Mouse (Mus musculus) brain, adult 2 months (tissue): ENCODE measurements around the gene Gm38392.
"Not testable (repeated sequence)": the region's sequence is repeated elsewhere in the genome, so short reads cannot be mapped to it uniquely, and the experiment has no call there.

Source experiments
- DNase-seq: peaks from one replicate; pipeline ENCODE4 v3.0.0; 2011; ENCODE audit warnings: low read depth, low spot score

Gene Gm38392

DNA sequence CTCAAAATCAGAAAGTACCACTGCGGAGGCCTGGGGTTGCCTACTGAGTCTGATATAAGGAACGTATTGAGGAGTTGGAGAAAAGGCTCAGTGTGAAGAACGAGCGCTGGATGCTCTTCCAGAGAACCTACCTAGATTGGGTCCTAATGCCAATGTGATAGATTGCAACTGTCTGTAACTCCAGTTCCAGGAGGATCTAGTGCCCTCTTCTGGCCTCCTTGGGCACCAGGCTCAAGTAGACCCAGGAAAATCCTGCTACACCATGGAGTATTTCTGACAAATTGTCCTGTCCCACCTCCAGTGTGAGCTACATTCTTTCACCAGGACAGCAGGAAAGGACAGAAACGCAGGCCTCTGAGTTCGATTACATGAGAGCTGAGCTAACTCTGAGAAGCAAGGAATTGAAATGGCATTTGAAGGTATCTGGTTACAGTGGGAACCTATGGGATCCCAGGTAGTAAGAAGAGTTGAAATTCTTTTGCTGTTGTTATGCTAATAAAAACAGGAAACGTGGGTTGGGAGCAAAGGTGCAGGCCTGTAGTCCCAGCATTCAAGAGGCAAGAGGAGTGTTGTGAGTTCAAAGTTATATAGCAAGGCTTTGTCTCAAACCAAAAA, 10.4 kb downstream of the Gm38392 start:
- peak; percentile 61 for DNase-seq

DNA sequence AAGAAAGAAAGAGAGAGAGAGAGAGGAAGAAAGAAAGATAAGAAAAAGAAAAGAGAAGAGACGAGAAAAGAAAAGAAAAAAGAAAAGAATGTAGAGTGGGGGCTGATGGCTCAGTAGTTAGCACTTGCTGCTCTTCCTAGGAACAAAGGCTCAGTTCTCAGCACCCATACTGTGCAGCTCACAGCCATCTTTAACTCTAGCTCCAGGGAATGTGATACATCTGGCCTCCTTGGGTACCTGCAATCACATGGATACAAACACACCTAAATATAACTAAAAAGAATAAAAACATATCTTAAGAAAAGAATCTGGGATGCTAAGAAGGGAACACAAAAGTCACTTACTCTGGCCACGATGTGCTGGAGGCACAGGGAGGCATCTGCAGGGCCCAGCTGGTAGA, 10.9 kb downstream of the Gm38392 start:
- no peak for DNase-seq

DNA sequence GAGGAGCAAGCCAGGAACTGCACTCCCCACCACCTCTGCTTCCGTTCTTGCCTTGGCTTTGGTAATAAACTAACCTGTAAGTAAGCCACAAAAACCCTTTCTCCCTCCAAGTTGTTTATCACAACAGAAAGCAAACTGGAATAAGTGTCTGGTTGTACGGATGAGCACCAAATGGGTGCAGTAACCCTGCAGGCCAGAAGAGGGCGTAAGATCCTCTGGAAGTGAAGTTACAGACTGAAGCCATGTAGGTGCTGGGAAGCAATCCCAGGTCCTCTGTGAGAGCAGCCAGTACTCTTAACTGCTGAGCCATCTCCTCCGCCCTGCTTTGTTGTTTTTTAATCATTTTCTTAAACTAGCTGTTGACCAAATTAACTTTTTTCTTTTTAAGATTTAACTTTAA, 13.0 kb downstream of the Gm38392 start:
- DNase-seq: no peak

DNA sequence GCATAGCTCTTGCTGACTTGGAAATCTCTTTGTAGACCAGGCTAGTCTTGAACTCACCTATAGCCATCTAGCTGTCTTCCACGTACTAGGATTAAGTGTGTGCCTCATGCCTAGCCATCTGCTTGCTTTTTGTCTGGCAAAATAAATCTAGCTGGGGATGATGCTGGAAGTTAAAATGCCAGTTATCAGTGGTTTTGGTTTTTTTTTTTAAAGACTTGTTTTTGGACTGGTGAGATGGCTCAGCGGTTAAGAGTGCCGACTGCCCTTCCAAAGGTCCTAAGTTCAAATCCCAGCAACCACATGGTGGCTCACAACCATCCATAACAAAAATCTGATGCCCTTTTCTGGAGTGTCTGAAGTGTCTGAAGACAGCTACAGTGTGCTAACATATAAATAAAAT, 15.2 kb downstream of the Gm38392 start:
- DNase-seq: no peak

DNA sequence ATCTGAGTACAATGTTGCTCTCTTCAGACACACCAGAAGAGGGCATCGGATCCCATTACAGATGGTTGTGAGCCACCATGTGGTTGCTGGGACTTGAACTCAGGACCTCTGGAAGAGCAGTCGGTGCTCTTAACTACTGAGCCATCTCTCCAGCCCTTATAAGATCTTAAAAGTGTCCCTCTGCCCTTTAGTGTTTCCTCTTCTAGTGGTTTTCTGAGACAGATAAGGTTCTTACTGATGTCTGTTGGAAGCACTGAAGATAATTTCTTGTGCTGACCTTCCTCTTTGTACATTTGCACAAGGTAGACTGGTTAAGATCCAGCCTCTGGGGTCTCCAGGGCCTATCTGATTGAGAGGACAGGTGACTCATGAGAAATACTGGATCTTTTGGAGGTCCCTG, 15.7 kb downstream of the Gm38392 start:
- DNase-seq: not testable (repeated sequence)

DNA sequence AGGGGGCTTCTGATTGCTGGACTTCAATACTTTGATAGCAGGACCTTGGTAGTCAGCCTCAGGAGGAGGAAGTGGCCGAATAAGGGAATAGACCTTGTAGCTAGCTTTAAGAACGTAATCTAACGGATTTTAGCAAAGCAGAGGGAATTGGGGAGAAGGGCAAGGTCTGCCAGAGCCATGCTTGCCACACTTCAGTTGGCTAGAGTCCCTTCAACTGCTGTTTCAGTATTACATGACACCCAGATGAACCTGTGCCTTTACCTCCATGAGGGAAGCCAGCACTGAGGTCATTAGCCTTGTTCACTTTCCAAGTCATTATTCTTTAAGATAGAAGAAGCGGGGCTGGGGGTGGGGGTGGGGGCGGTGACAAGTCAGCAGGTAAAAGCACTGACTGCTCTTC, 18.0 kb downstream of the Gm38392 start:
- no peak for DNase-seq

DNA sequence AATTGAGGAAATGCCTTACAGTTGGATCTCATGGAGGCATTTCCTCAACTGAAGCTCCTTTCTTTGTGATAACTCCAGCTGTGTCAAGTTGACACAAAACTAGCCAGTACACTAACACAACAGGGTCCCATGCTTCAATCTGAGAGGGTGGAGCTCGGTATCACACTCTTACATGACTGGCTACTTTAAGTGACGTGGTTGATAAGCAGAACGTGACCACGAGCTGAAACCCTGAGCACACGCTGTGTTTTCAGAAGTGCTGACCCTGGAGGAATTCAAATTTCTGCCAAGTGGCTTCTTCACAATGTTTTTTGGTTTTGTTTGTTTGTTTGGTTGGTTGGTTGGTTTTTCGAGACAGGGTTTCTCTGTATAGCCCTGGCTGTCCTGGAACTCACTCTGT, 19.0 kb downstream of the Gm38392 start:
- DNase-seq: not testable (repeated sequence)

DNA sequence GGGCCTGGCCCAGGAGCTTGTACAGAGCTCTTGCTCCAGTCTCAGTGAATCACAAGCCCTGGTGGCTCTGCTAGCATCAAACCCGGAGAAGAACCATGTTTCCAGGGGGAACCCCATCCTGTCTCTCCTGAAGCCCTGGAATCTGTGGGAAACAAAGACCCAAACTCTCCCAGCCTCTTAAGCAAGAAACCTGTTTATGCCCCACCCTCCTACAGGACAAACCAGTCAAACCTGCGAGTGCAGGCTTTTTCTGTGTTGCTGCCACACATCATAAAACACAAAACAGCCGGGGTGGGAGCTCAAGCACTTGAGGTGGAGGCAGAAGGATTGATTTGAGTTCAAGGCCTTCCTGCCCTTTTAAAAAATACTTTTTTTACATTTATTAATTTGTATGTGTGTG, 24.7 kb downstream of the Gm38392 start:
- DNase-seq: no peak

DNA sequence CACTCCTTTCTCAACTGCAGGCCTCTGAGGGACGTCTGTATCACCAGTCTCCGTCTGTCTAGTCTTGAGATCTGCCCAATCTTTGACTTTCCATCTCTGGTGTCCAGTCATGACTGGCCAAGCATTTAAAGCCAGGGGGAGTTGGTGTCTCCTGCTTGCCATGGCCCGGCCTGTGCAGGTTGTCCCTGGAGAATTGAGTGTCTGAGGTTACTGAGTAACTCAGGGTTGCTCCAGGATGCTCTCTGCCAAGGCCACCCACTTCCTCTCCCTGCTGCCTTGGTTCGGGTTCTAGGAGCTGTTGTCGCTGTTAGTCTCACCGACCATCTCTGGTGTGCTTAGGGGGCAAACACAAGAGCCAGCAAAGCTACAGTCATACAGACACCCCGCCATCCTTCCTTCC, 30.6 kb downstream of the Gm38392 start:
- DNase-seq: no peak

DNA sequence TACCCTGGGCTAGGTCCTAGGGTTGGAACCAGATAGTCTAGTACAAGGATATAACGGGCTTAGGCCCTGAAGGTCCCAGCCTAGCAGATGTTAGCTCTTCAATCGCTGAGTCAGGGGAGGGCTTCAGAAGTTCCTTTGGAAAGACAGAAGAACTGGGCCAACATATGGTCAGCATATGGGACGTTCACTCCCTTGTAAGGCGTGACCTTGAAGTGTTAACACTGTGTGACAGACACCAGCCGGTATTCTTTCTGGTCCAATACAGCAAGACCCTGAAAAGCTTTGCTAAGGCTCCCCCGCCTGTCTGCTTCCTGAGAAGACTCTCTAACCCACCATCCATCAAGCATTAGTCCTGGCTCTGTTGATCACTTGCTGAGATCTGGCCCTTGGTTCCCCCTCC, 31.1 kb downstream of the Gm38392 start:
- DNase-seq: no peak

DNA sequence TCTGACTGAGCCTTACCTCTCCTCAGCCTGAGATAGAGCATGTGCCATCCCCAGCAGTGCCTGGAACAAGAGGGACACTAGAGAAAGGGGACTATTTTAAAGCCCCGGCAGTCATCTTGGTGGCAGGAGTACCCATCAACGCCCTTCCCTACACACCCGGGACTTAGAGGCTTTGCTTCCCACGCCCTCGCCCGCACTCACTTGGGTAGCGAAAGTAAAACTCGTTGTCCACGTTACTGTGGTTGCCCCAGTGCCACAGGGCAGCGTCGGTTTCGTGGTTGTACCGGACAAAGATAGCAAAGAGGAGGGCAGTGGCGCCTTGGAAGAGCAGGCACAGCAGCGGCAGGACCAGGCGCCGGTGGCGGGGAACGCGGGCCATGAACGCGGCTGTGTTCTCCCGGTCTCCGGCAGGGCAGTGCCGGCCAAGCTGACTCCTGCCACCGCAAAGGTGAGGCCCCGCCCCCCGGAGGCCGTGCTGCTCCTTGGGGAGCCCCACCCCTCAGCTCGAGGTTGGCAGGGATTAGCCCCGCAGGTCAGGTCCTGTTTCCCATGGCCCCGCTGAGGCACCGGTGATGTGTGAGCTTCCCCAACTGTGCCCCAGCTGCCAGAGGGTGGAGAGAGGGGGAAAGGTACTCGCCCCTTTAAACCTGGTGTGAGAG, 32.6 kb downstream of the Gm38392 start, which contains the start of gene Rhbg:
Rhbg (minus strand) TSS at position 442 of the 659 bp plus-strand sequence.
- peak; percentile 35 for DNase-seq

DNA sequence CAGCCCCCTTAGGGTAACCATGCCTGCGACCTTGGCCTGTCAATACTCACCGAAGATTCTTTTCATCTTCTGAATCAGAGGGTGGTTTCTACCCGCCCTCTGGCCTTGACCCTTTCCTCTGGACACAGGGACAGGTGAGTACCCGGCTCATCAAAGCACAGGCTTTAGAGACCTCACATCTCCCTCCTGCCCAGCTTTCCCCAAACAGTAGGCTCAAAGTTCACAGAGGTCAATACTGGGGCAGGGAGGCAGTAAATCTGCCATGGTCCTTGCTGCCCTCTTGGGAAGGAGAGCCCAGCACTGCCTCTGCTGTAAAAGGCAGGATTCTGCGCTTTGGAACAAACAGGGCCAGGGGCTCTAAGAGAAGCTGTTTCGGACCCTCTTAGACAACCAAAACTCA, 34.3 kb downstream of the Gm38392 start:
- no peak for DNase-seq

DNA sequence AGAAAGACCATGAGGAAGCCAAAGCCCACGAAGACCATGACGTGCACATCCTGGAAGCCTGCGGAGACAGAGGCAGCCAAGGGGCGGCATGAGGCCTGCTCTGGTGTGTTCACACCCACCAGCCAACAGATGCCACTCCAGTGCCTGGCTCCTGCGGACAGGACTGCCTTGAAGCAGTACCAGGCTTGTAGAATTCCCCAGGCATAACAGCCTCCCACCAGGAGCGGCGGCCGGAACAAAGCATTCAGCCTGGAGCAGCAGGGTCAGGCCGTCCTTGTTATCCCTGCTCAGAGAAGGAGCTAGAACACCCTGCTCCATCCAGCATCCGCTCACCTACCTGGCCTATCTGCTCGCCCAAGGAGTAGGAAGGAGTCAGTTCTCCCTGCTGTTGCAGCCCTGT, 38.6 kb downstream of the Gm38392 start:
- DNase-seq: no peak

DNA sequence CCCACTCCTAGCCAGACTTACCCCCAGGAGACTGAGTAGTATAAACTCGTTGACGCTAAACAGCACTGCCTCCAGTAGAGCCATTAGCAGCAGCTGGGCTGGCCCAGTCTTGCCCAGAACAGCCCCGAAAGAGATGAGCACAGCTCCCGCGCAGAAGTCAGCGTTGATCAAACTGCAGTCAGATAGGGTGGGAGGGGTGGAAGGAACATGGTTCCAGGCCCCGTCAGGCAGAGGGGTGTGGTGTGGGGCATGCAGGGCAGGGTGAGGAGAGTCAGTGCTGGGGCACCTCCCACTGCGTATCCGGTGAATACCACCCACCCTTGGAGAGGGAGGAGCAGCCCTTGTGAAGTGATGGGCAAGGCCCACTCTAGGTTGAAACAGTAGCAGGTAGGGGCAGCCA, 39.3 kb downstream of the Gm38392 start:
- DNase-seq: no peak

DNA sequence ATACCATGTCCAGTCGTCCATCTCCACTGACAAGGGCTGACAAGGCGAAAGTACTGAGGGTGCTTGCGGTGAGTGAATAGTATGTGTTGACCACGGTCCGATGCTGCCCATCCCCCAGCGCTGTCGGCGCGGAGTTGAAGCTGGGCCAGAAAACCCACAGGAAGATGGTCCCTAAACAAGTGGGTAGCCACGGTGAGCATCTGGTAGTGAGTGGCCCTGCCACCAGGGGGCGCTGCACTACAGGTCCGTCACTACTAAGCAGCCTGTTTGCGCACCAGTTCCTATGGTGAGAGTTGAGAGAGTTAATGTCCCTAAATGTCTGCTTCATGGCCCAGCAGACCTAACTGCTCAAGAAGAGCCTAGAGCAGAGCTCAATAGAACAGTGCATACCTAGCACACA, 41.2 kb downstream of the Gm38392 start:
- DNase-seq: peak; percentile 75

DNA sequence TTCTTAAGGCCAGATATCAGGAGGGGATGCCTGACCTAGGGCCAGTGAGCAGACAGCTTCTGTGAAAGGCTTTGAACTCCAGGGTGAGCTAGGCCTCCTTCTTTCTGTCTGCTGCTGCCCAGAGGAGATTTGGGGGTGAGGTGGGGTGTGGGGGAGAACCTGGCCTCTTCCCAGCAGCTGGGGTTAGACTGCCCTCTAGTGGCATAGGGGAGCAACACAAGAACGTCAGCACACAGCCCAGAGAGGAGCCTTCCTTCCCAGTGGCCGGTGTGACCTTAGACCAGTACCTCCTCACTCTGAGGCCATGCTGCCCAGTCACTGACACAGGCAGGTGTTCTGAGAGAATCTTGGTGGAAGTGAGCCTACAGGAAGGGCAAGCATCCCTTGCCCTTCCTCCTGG, 42.9 kb downstream of the Gm38392 start:
- peak; percentile 66 for DNase-seq

DNA sequence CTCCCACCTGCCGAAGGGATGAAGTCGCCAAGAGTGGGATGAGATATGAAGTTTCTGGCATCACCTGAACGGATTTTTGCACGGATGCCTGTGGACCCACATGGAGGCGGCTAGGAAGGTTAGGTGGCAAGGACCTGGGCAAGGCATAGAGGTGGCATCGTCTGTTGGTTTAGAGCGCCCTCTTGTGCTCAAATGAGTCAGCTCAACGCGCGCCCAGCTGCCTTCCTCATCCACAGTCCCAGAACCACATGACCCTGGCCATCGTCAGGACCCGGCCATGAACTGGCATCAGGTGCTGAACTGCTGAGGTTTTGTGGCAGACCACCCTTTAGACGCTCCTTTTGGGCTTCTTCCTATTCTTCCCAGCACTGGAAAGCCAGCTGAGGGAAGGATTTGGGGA, 44.5 kb downstream of the Gm38392 start:
- DNase-seq: peak; percentile 89

DNA sequence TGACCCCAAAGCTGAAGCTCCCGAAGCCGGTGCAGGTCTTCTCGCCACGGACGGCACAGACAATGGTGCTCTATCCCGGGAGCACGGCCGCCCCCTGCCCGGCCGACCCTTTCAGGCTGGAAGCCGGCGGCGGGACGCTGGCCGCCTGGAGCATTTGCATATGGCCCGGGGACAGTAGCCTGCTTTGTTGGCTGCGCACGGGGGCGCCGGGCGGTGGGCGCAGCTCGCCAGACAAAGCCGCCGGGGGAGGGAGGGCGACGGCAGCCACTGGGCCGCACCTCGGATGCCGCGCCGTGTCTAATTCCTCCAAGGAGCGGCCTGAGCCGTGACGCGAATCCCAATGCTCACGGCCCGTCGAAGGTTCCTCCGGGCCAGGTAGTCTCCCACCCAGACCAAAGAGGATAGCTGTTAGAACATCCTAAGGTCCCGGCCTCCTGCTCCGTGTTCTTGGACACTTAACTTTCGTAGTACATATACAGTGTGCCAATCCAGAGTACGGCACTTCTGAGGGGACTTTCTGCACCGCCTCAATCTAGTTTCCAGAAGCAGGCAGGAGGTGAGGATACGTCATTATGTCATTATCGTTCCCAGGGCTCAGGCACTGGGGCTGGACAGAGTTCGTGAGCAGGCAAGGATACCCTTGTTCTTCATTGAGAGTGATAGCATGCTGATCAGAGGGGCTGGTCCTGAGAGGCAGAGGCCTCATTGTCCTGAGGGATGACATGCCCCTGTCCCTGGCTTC, 45.8 kb downstream of the Gm38392 start:
- no peak for DNase-seq

DNA sequence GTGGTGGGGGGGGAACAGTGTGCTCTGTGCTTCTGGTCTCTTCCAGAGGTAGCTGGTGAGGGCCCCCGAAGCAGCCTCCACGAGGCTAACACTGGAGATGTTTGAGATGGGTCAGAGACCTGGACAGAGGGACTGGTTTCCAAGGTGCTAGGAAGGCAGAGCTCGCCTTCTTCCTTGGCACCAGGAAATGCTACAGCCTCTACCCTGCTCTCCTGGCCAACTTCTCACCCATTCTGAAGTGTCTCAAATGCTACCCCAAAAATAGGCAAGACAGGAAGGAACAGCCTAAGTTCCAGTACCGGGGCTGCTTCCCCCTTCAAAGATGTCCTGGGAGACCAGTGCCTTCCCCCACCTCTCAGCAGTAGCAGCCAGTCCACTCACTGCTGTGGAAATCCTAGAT, 47.6 kb downstream of the Gm38392 start:
- no peak for DNase-seq

DNA sequence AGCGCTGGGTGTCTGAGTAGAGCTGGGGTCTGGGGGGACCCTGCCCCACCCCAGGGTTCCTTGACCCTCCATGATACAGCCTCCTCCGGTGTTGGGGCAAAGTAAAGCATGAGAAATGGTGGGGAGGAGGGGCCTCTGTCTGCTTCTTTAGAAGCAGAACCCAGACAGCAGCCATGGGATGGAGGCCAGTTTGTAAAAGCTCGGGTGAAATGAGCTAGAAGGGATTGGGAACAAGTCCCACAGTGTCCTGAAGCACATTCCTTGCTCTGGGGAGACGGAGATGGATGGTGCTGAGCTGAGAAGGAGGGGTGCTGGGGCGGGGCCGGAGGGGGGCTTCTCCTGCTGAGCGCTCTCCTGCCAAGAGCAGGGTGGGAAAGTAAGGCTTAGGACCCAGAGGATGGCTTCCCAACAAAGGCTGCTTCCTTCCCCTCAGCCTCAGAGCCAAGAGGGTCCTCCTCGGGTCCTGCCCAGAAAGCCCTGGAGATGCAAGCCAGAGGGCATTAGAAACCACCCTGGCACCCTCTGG, 48.1 kb downstream of the Gm38392 start:
- no peak for DNase-seq

DNA sequence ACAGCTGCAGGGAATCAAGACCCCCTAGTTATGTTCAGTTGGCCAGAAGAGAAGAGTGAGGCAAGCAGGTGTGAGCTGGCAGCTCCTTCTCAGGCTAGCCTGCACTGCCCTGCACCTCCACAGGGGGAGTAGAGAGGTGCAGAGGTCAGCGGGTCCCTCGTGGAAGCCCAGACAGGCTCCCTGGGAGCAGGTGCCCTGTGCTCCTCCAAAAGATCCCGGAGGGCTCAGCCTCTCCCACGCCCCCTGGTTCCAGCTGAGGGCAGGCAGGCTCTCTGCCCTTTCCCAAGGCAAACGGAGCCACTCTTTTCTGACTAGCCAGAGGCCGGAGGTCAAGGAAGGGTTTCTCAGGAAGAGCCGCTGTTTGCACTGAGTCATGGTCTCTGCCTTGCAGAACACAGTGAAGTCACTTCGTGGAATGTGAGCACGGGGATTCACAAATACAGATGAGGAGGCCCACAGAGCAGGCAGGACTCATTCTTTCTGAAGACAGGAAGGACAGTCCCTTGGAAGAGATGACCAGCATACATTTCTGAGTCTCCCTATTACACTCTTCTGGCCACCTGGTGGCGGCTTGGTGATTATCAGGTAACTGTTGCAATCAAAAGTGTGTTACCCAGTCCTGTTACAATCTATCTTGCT, 49.3 kb downstream of the Gm38392 start:
- peak; percentile 65 for DNase-seq

DNA sequence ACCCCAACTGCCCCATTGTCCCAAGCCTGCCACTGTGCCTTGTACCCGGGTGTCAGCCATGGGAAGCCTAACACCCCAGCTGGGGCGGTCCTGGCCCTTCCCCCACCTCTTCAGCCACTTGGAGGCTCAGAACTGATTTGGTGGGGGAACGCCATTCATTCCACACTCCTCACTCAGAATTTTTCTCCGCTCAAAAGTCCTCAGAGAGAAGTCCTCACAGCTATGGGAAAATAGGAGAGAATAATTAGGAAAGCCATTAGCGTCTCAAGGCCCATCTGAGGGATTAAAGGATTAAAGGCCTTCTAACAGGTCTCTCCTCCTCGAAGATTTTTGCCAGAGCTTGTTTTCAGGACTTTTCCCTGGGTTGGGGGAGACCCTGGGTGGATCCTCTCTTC, 49.9 kb downstream of the Gm38392 start:
- DNase-seq: no peak
